Mouse (Mus musculus) cerebellum, adult 8-10 months (tissue): ENCODE results near the gene Cdc42bpb.

ENCODE experiments used
- DNase-seq: peaks from one replicate; pipeline ENCODE4 v3.0.0; 2022

Gene Cdc42bpb

GRCm38 (mm10) chr12:111333020-111333605 lies 44.4 kb downstream of the Cdc42bpb start:
- DNase-seq = no peak

GRCm38 (mm10) chr12:111332443-111332842 lies 45.1 kb downstream of the Cdc42bpb start:
- DNase-seq = no peak

GRCm38 (mm10) chr12:111331573-111331972 lies 45.9 kb downstream of the Cdc42bpb start:
- DNase-seq = no peak

DNA sequence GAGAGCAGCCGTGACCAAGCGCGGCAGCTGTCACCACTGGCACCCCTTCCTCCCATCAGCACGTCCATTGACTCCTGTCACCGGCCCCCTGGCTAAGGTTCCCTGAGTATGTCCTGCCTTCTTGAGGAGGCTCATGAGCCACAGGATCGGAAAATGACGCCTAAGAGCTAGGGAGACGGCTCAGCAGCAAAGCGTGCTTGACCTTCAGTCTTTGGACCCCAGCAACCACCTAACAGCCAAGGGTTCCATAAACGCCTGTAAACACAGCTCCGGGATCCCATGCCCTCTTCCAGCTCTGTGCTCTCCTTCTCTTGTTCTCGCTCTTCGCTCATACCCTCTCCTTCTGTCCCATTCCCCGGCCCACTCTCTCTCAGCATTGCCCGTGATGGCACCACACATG lies 48.2 kb downstream of the Cdc42bpb start:
- DNase-seq = no peak

DNA sequence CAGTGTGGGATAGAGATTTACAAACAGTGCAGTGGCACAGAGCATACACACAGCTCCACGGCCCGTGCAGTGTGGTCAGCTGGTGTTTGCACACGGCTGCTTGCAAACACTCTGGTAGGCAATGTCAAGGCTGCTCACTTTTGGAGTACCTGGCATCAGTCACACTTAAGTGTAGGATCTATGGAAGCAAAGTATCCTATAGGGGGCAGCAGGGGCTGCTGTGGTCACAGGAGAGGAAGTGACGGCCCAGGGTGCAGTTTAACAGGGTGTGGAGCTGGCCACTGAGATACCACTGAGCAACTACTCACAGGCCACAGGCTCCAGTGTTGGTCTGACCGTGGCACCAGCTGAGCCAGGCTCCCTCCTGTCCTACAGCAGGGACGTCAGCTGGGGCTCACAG lies 49.2 kb downstream of the Cdc42bpb start:
- DNase-seq = no peak

DNA sequence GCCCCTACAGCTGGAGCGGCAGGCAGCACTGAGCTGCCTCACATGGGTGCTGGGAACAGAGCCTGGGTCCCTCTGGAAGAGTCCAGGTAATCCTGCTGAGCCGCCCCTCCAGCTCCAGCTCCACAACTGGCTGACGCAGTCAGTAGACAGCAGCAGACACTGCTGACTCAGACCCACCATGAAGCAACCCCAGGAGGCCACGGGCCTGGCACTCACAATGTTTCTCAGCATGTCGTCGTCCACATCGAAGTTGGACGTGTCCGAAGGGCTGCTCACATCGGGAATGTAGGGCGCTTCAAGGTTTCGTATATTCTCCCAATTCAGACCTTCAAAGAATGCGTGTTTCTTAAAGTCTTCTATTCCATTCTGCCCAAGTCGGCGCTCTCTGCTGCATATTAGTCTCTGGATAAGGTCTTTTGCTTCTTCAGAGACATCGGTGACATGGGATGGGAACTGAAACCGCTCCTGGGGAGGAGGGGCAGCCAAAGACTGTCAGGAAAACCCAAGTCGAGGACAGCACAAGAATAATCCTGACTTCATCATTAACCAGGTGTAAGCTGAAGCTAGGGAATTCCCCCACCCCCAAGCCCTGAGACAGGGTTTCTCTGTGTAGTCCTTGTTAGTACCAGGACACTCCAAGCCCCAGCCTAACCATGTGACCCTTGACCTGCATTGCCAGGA lies 51.6 kb downstream of the Cdc42bpb start:
- DNase-seq = no peak

- no peak for DNase-seq
These were observed 52.6 kb downstream of the Cdc42bpb start for GRCm38 (mm10) chr12:111324949-111325348.

GRCm38 (mm10) chr12:111324536-111324935 lies 53.0 kb downstream of the Cdc42bpb start:
- peak; percentile 68 for DNase-seq

GRCm38 (mm10) chr12:111323423-111323822 lies 54.1 kb downstream of the Cdc42bpb start:
- DNase-seq = no peak

- no peak for DNase-seq
These were observed 55.7 kb downstream of the Cdc42bpb start for GRCm38 (mm10) chr12:111321832-111322231.

- no peak for DNase-seq
These were observed 57.0 kb downstream of the Cdc42bpb start for GRCm38 (mm10) chr12:111320549-111320948.

GRCm38 (mm10) chr12:111317694-111318093 lies 59.8 kb downstream of the Cdc42bpb start:
- no peak for DNase-seq

GRCm38 (mm10) chr12:111314273-111314672 lies 63.2 kb downstream of the Cdc42bpb start:
- no peak for DNase-seq

DNA sequence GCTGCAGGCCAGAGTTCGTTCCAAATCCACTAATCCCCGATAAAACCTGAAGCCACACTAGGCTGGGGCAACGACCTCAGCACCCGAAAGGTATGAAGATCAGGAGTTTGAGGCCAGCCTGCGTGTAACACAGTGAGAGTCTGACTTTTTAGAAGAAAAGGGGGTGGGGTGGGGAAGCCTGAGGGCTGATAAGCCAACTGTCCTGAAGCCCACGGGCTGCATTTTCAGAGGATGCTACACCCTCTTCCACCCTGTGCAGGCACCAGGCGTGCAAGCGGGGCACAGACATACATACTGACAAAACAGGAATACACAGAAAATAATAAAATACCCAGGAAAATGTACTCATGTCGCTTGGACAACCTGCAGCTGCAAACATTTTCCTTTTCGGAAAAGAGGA lies 65.7 kb downstream of the Cdc42bpb start:
- no peak for DNase-seq

DNA sequence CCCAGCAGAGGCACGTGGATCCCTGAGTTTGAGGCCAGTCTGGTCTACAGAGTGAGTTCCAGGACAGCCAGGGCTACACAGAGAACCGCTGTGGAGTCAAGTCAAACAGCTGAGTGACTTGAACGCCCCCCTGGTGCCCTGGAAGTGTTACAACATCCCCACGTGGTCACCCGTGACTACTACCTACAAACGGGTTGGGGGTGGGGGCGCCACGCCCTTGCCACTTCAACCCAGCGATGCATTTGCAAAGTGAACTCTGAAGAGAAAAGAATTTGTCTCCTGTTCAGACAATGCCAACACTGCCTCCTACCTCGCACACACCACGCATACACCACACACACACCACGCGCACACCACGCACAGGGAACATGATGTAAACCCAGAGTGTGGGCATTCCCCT lies 67.6 kb downstream of the Cdc42bpb start:
- no peak for DNase-seq

- no peak for DNase-seq
These were observed 68.3 kb downstream of the Cdc42bpb start for GRCm38 (mm10) chr12:111309256-111309655.

- no peak for DNase-seq
These were observed 70.7 kb downstream of the Cdc42bpb start for GRCm38 (mm10) chr12:111306821-111307220.

DNA sequence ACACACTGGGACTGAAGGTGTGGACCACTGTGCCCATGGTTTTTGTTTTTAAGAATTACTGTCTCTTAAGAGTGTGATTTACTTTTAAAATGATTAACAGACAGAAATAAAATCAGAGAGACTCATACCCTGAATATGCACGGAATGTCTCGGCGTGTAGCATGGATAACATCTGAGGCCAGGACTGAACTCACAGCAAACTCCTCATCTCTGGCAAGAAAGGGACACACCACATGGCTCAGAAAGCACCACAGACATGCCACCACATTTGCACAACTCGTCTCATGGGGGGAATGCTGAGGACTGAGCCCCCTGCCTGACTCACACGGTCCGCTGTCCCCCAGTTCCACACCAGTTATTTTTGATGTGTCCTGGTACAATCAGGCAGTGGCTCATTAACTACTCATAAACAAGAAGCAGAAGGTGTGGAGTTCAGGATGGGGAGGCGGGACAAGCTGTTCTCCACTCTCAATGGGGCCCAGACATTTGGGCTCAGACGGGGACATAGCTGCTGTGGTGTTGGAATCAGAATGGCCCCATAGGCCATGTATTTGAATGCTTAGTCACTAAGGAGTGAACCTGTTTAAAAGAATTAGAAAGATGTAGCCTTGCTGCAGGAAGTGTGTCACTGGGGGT lies 73.7 kb downstream of the Cdc42bpb start:
- no peak for DNase-seq

- DNase-seq = no peak
These were observed 75.5 kb downstream of the Cdc42bpb start for GRCm38 (mm10) chr12:111302018-111302345.

GRCm38 (mm10) chr12:111301322-111302017 lies 76.0 kb downstream of the Cdc42bpb start:
- no peak for DNase-seq

- peak; percentile 44 for DNase-seq
These were observed 84.5 kb downstream of the Cdc42bpb start for GRCm38 (mm10) chr12:111293025-111293424.

DNA sequence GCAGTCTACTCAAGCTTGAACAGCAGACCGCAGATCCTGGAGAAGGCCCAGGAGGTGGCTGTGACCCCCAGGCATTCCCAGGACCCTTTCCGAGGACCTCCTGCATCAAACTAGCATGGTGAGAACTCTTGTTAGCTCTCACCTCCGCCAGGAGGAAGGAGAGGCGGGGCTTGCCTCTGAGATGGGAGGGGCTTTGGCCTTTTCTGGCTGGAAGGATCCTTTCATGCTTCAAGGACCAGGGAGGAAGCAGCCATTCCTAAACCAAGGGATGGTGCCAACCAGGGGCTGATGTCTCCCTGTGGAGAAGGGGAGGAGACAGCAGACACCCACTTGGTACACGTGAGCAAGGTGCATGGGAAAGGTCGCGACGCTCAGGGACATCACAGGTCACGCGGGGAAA lies 93.0 kb downstream of the Cdc42bpb start:
- DNase-seq = no peak

DNA sequence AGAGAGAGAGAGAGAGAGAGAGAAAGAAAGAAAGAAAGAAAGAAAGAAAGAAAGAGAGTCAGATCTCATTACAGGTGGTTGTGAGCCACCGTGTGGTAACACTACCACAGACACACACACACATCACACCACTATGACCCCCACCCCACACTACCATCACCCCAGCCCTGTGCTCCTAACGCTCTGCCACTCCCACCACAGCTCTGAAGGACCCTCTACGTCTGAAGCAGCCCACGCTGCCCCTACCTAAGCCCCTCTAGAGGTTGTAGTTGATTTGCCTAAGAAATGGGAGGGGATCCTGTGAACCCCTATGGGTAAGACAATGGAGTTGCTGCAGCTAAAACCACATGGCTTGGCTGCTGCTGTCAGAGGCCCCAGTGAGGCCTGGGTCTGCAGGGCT lies 93.9 kb downstream of the Cdc42bpb start:
- DNase-seq = no peak

- no peak for DNase-seq
These were observed 101.1 kb downstream of the Cdc42bpb start for GRCm38 (mm10) chr12:111276371-111276770.
